ENCODE assay signal across 38 mouse cellular contexts in genomic region chr1:74192711-74193110, GRCm38 (mm10). TPM values are rescaled to one million over a fixed set of nuclear protein-coding genes. Genes with fewer than 3 reads are reported as not detected.
"Had no signal": no experiment of that assay in that cellular context is flagged by ENCODE, and none has a peak within 500 bp of the region (broad histone marks: within the 10 kb centered on the region; RNA-seq: fewer than 3 reads in every experiment).

No protein-coding gene starts in this region.

- H3K36me3 ChIP-seq: embryonic facial prominence, embryonic 10.5 days; embryonic facial prominence, embryonic 12.5 days; embryonic facial prominence, embryonic 13.5 days; embryonic facial prominence, embryonic 15.5 days; forebrain, embryonic 10.5 days; forebrain, embryonic 12.5 days; forebrain, embryonic 15.5 days; heart, embryonic 10.5 days had no signal

- H3K27ac ChIP-seq: embryonic facial prominence, embryonic 10.5 days; embryonic facial prominence, embryonic 12.5 days; embryonic facial prominence, embryonic 13.5 days; embryonic facial prominence, embryonic 15.5 days; forebrain, embryonic 10.5 days; forebrain, embryonic 12.5 days; forebrain, embryonic 13.5 days; forebrain, embryonic 15.5 days; gastrocnemius, adult 2 months; heart, adult 2 months; heart, embryonic 10.5 days had no signal

- DNase-seq: cerebellum, adult 9-11 months; cerebellum, postnatal 10 days; cerebellum, postnatal 14 days; cerebellum, postnatal 25 days; cerebellum, postnatal 36 days; embryo, embryonic 11 days; forebrain, postnatal 0 days; gastrocnemius, adult 2 months; gastrocnemius, postnatal 10 days; gastrocnemius, postnatal 14 days; gastrocnemius, postnatal 25 days; gastrocnemius, postnatal 36 days; heart, adult 18-20 months; heart, adult 2 months had no signal

- H3K4me2 ChIP-seq: embryonic facial prominence, embryonic 12.5 days; embryonic facial prominence, embryonic 13.5 days; embryonic facial prominence, embryonic 15.5 days; forebrain, embryonic 12.5 days; forebrain, embryonic 13.5 days; forebrain, embryonic 15.5 days had no signal

- ATAC-seq: forebrain, embryonic 13.5 days; forebrain, embryonic 14.5 days; forebrain, embryonic 15.5 days; forebrain, embryonic 16.5 days; forebrain, postnatal 0 days had no signal

- H3K9me3 ChIP-seq: embryonic facial prominence, embryonic 10.5 days; embryonic facial prominence, embryonic 12.5 days; embryonic facial prominence, embryonic 13.5 days; embryonic facial prominence, embryonic 15.5 days; forebrain, embryonic 10.5 days; forebrain, embryonic 12.5 days; forebrain, embryonic 13.5 days; forebrain, embryonic 15.5 days; heart, embryonic 10.5 days had no signal

- H3K4me3 ChIP-seq: embryonic facial prominence, embryonic 10.5 days; embryonic facial prominence, embryonic 12.5 days; embryonic facial prominence, embryonic 13.5 days; embryonic facial prominence, embryonic 15.5 days; erythroblast, embryonic 14.5 days; forebrain, embryonic 10.5 days; forebrain, embryonic 12.5 days; forebrain, embryonic 13.5 days; forebrain, embryonic 15.5 days; gastrocnemius, adult 2 months; heart, adult 2 months; heart, embryonic 10.5 days had no signal

- H3K27me3 ChIP-seq: embryonic facial prominence, embryonic 12.5 days; embryonic facial prominence, embryonic 13.5 days; embryonic facial prominence, embryonic 15.5 days; forebrain, embryonic 12.5 days; forebrain, embryonic 13.5 days; forebrain, embryonic 15.5 days had no signal

- H3K4me1 ChIP-seq: embryonic facial prominence, embryonic 10.5 days; embryonic facial prominence, embryonic 12.5 days; forebrain, embryonic 10.5 days; forebrain, embryonic 12.5 days; forebrain, embryonic 13.5 days; forebrain, embryonic 15.5 days had no signal

- H3K9ac ChIP-seq: embryonic facial prominence, embryonic 12.5 days; embryonic facial prominence, embryonic 13.5 days; embryonic facial prominence, embryonic 15.5 days; forebrain, embryonic 12.5 days; forebrain, embryonic 13.5 days; forebrain, embryonic 15.5 days; forebrain, postnatal 0 days had no signal

RNA-seq across cellular contexts. Expression of gene Cxcr1, which starts 1.7 kb away (rescaled TPM):
- total RNA-seq: common myeloid progenitor, adult 5-6 weeks; forebrain, postnatal 0 days; gastrocnemius, adult 18-20 months; gastrocnemius, adult 2 months; gastrocnemius, adult 8-10 months; gastrocnemius, postnatal 10 days; gastrocnemius, postnatal 14 days; gastrocnemius, postnatal 25 days; gastrocnemius, postnatal 36 days; gastrocnemius, postnatal 4 days; granulocyte monocyte progenitor cell, adult 5-6 weeks; heart, adult 18-20 months; heart, adult 2 months; heart, adult 8-10 months had no signal
- polyA plus RNA-seq: cortical plate, adult 2 months; embryonic facial prominence, embryonic 10.5 days; embryonic facial prominence, embryonic 11.5 days; embryonic facial prominence, embryonic 12.5 days; embryonic facial prominence, embryonic 13.5 days; embryonic facial prominence, embryonic 14.5 days; embryonic facial prominence, embryonic 15.5 days; erythroblast, embryonic 14.5 days; forebrain, embryonic 10.5 days; forebrain, embryonic 11.5 days; forebrain, embryonic 12.5 days; forebrain, embryonic 13.5 days; forebrain, embryonic 14.5 days; forebrain, embryonic 15.5 days; forebrain, embryonic 16.5 days; forebrain, postnatal 0 days; frontal cortex, adult 2 months; gonadal fat pad, adult 2 months; heart, adult 2 months; heart, embryonic 10.5 days had no signal

RNA-seq across cellular contexts. Expression of gene Cxcr2, which starts 38.9 kb away (rescaled TPM):
- total RNA-seq: gastrocnemius, adult 18-20 months; gastrocnemius, adult 8-10 months; gastrocnemius, postnatal 14 days; gastrocnemius, postnatal 25 days; gastrocnemius, postnatal 36 days had no signal
- polyA plus RNA-seq: cortical plate, adult 2 months; forebrain, embryonic 12.5 days had no signal
